Mouse (Mus musculus) forebrain, embryonic 15.5 days (tissue): ENCODE measurements at regions not wholly inside any gene's neighbourhood (a gene's known extent, or its start where the extent isn't known, plus 50 kb on each side); places are given as distances from the start of the nearest gene placed in this dataset.
A peak's percentile ranks its signal among the peaks of the same experiment; 100 is the strongest.

Experiments
- ATAC-seq: fragments of 200-750 bp; cut with Nextera tagmentation; replicated peaks from 2 replicates; pipeline ENCODE4 v1.8.0; 2017; ENCODE audit warnings: mild to moderate bottlenecking, moderate TSS enrichment, moderate library complexity
- H3K27ac ChIP-seq: fragments of 300-500 bp; sonication (generic); replicated peaks from 2 replicates; pipeline ENCODE4 v1.5.1; 2015; ENCODE audit warnings: mild to moderate bottlenecking, inconsistent platforms
- H3K27me3 ChIP-seq: fragments of 300-500 bp; sonication (generic); 2 replicates; pipeline ENCODE4 v1.6.1; 2015; ENCODE audit warnings: inconsistent platforms
- H3K36me3 ChIP-seq: fragments of 300-500 bp; sonication (generic); 2 replicates; pipeline ENCODE4 v1.6.1; 2015; ENCODE audit warnings: mild to moderate bottlenecking, inconsistent platforms
- H3K4me1 ChIP-seq: fragments of 300-500 bp; sonication (generic); 2 replicates; pipeline ENCODE4 v1.6.1; 2015; ENCODE audit warnings: inconsistent platforms
- H3K4me2 ChIP-seq: fragments of 300-500 bp; sonication (generic); replicated peaks from 2 replicates; pipeline ENCODE4 v1.6.1; 2015; ENCODE audit warnings: mild to moderate bottlenecking, inconsistent platforms
- H3K4me3 ChIP-seq: fragments of 300-500 bp; sonication (generic); 2 replicates; pipeline ENCODE4 v1.5.1; 2015; ENCODE audit warnings: mild to moderate bottlenecking, inconsistent platforms
- H3K9ac ChIP-seq: fragments of 300-500 bp; sonication (generic); replicated peaks from 2 replicates; pipeline ENCODE4 v1.6.1; 2015; ENCODE audit warnings: mild to moderate bottlenecking, inconsistent platforms
- H3K9me3 ChIP-seq: fragments of 300-500 bp; sonication (generic); 2 replicates; pipeline ENCODE4 v1.6.1; 2016; ENCODE audit warnings: inconsistent platforms
- WGBS: fragments of 180-500 bp; shearing (Covaris S2); methylation state at CpG from one replicate; pipeline ENCODE4 v1.1.7; 2015; ENCODE audit warnings: mixed read lengths; 5-methylcytosine and 5-hydroxymethylcytosine counted together

DNA sequence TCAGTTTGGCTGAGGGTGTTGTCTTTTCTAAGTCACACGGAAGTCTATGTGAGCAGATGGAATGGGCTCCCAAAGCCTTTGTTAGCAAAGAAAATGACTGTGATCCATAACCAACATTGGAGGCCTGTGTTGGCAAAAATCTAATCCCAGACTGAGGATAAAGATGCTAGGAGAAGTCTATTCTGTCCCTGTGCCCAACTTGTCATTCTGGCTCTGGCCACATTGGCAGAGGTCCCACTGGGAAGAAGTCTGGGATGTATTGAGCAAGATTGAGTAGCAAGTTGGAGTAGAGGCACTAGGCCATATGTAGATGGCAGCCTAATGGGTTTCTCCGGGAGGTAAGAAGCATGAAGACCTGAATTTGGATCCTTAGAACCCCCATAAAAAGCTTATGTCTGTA is 54.1 kb downstream of the Nog start:
- Histone ChIP-seq H3K27ac (no peak overlapping the region), H3K9ac (no peak overlapping the region), H3K4me3 (no peak overlapping the region), H3K27me3 (no peaks in the 10 kb centered on the region), H3K4me1 (no peaks in the 10 kb centered on the region), H3K4me2 (no peak overlapping the region), H3K9me3 (no peaks in the 10 kb centered on the region), H3K36me3 (no peaks in the 10 kb centered on the region)
- no peak for ATAC-seq
- WGBS: 82% methylated on average over 2 of the region's 2 CpGs

DNA sequence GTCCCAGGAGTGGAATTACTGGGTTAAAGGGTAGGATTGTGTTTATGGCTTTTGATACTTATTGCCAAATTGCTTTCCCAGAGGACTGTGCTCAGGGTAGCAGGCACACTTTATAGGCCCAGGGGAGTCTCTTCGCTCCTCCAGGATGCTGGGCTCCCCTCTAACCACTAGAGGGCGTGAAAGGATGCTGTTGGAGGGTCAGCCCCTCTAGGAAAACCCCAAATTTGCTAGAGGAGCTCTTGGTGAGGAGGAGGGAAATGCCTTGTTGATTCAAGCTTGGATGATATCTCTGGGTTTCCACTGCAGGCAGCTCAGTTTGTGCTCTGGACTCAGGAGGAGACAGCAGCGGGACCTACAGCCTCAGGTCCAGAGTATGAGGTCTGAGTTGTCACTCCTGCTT is 58.8 kb downstream of the Nog start:
- ATAC-seq: no peak
- no peaks in the 10 kb centered on the region for H3K36me3 ChIP-seq
- H3K27me3 ChIP-seq: no peaks in the 10 kb centered on the region
- no peak overlapping the region for H3K4me2 ChIP-seq
- H3K4me3 ChIP-seq: no peak overlapping the region
- 11% methylated on average over 3 of the region's 3 CpGs for WGBS
- no peak overlapping the region for H3K27ac ChIP-seq
- no peaks in the 10 kb centered on the region for H3K4me1 ChIP-seq
- H3K9me3 ChIP-seq: no peaks in the 10 kb centered on the region
- H3K9ac ChIP-seq: no peak overlapping the region

DNA sequence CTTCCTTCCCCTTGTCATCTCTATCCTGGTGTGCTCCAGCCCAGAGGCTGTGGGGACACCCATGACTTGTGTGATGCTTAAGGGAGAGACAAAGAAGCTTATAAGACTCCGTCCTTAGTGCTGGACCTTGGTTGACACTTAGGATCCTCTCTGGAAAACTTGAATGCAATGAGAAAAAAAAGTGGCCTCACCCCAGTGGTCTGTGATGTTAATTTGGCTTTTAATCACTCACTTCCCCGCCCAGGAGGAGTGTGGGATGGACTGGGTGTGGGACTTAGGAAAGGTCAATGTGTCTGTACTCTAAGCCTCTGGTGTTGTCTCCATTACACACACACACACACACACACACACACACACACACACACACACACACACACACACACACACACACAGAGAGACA is 60.0 kb downstream of the Nog start:
- WGBS: 54% methylated on average over 2 of the region's 2 CpGs

DNA sequence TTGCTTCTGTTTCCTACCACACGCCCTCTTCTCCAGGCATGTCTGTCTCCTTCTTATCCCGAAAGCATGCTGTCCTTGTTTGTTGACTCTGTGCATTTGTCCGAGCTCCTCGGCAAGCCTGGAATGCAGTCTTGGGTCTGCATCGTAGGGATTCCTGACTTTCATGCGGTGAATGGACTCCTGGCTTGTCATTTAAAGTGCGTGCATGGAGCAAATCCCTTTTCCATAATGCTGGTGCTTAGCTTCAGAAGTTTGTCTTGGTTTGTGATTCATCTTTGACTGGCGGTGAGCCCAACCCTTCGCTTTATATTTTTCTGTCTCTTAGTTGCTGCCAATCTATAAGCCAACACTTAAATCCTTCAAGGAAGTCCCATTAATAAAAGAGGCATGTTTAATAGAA is 62.2 kb downstream of the Nog start:
- Histone ChIP-seq H3K27ac (no peak overlapping the region), H3K4me3 (no peak overlapping the region), H3K9me3 (no peaks in the 10 kb centered on the region), H3K4me2 (no peak overlapping the region), H3K36me3 (no peaks in the 10 kb centered on the region), H3K9ac (no peak overlapping the region), H3K4me1 (no peaks in the 10 kb centered on the region), H3K27me3 (no peaks in the 10 kb centered on the region)
- WGBS: 64% methylated on average over 9 of the region's 9 CpGs
- no peak for ATAC-seq

More for the DNA sequence above, 60.0 kb downstream of the Nog start:
- Histone ChIP-seq H3K9ac (no peak overlapping the region), H3K36me3 (no peaks in the 10 kb centered on the region), H3K27me3 (no peaks in the 10 kb centered on the region), H3K9me3 (no peaks in the 10 kb centered on the region), H3K27ac (no peak overlapping the region), H3K4me1 (no peaks in the 10 kb centered on the region), H3K4me3 (no peak overlapping the region), H3K4me2 (no peak overlapping the region)
- ATAC-seq: no peak

DNA sequence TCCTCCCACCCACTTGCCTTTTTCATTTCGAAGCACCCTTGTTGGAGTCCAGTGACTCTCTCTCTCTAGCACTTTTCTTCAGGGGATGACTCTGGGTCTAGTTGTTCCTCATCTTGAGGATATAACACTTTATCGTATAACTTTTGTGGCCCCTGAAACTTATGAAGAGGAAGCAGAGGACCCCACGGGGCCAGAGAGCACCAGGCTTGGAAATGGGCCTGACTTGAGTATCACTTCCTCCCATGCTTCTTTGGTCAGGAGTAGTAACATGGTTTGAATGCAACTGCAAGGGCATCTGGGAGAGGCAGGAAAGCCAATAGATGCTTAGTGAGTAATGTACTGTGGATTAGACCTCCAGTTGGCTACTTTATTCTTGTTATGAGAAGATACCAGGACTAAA is 65.2 kb downstream of the Nog start:
- peaks cover 7% of the 10 kb centered on the region; the same call in 1 of the 2 replicates for H3K4me1 ChIP-seq
- no peaks in the 10 kb centered on the region for H3K36me3 ChIP-seq
- no peaks in the 10 kb centered on the region for H3K9me3 ChIP-seq
- H3K27ac ChIP-seq: no peak overlapping the region
- no peak overlapping the region for H3K4me3 ChIP-seq
- H3K27me3 ChIP-seq: no peaks in the 10 kb centered on the region
- no peak for ATAC-seq
- no peak overlapping the region for H3K4me2 ChIP-seq
- no peak overlapping the region for H3K9ac ChIP-seq
- WGBS: 91% methylated on average over 3 of the region's 3 CpGs

DNA sequence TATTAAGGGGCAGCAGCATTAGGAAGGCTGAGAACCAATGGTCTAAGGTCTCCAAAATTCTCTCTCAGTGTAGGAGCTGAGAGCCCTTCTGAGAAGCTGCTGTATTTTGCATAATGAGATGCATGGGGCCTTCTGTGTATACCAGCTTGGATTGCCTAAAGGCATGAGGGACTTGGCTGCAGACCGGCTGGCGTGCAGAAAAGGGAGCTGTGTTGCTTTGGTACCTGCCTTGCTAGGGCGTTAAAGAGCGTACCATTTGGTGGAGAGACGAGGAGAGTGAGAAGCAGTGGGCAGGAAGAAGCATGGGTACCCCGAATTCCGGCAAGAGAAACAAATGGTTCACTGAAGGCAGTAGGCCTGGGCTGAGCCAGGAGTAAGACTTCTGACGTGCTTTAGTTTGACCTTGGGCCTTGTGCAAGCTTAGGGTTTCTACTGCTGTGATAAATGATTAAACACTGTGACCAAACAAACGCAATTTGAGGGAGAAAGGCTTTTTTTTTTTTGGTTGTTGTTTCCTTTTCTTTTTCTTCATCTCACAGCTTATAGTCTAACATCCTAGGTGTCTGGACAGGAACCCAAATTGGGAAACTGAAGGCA is 69.2 kb downstream of the Nog start:
- 41% methylated on average over 9 of the region's 9 CpGs for WGBS
- H3K36me3 ChIP-seq: no peaks in the 10 kb centered on the region
- ATAC-seq: peak; percentile 92

DNA sequence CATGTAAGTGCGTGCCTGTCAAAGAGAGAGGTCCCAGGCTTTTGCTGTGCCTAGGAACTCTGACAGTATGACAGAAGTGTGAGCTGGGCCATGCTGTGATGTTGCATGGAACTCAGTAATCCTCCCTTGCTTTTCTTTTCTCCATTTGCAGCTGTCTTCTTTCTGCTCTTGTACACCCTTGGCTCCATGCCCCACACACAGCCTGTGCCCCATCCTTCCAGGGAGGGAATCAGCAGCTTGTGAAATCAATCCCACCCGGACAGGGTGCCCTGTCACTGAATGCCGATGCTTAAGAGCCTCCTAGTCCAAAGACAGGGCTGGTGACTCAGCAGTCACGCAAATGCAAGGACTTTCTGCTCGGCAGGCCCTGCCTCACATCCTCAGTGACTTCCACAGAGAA is 72.4 kb downstream of the Nog start:
- H3K4me3 ChIP-seq: no peak overlapping the region
- H3K9me3 ChIP-seq: no peaks in the 10 kb centered on the region
- no peaks in the 10 kb centered on the region for H3K36me3 ChIP-seq
- no peak overlapping the region for H3K4me2 ChIP-seq
- no peaks in the 10 kb centered on the region for H3K27me3 ChIP-seq
- no peak overlapping the region for H3K27ac ChIP-seq
- peaks cover 8% of the 10 kb centered on the region; the same call in 1 of the 2 replicates for H3K4me1 ChIP-seq
- H3K9ac ChIP-seq: no peak overlapping the region
- ATAC-seq: no peak
- 54% methylated on average over 5 of the region's 5 CpGs for WGBS

More for the DNA sequence above, 69.2 kb downstream of the Nog start:
- Histone ChIP-seq H3K9me3 (no peaks in the 10 kb centered on the region), H3K4me3 (no peak overlapping the region), H3K27ac (no peak overlapping the region), H3K27me3 (no peaks in the 10 kb centered on the region), H3K9ac (no peak overlapping the region), H3K4me1 (peaks cover 8% of the 10 kb centered on the region; the same call in 1 of the 2 replicates), H3K4me2 (no peak overlapping the region)

DNA sequence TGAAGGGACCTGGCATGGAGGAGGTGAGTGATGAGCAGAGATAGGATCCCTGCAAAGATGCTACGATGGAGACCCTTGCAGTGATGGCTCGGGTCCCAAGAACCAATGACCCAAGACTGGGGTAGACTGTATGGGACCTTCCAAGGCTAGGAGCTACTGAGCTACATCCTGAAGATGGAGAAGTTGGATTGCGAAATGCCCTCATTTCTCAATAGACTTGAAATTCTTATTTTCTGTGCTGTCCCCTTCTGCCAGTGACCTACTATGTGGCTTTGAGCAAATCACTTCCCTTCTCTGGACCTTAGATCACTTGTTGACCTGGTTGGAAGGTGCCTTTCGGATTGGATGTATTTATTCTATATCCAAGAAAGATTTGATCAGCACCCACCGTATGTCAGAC is 88.9 kb downstream of the Nog start:
- Histone ChIP-seq H3K27ac (no peak overlapping the region), H3K9ac (no peak overlapping the region), H3K9me3 (no peaks in the 10 kb centered on the region), H3K36me3 (no peaks in the 10 kb centered on the region), H3K4me1 (peaks cover 6% of the 10 kb centered on the region; the same call in 1 of the 2 replicates), H3K27me3 (no peaks in the 10 kb centered on the region), H3K4me2 (no peak overlapping the region), H3K4me3 (no peak overlapping the region)
- ATAC-seq: no peak
- 88% methylated on average over 5 of the region's 5 CpGs for WGBS

DNA sequence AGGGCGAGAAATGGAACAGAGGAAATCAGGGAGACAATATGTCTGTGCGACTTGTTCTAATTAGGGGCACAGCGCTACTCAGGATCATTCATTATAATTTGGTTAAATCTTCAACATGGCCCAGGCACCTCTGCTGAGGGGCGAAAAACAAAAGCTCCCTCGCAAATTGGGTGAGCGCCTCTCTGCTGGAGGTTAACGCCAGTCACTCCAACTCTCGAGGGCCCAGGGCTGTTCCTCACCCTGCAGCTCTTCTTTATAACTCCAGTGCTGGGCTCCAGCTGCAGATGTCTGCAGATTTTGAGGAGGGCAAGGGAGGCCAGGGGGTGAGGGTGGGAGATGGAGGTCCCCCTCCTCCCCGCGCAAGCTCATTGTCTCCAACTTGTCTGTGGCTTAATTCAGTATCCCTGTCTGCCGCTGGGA is 92.6 kb downstream of the Nog start:
- no peaks in the 10 kb centered on the region for H3K36me3 ChIP-seq
- H3K4me2 ChIP-seq: peak overlapping the region; percentile 35
- H3K9ac ChIP-seq: 0 out of 2 replicates have a peak overlapping the region, but pooled peaks have one; percentile 9
- no peak overlapping the region for H3K27ac ChIP-seq
- ATAC-seq: peak; percentile 46
- H3K4me3 ChIP-seq: no peak overlapping the region
- H3K4me1 ChIP-seq: peaks cover 6% of the 10 kb centered on the region; the same call in 1 of the 2 replicates
- no peaks in the 10 kb centered on the region for H3K9me3 ChIP-seq
- no peaks in the 10 kb centered on the region for H3K27me3 ChIP-seq
- 6% methylated on average over 11 of the region's 11 CpGs for WGBS

DNA sequence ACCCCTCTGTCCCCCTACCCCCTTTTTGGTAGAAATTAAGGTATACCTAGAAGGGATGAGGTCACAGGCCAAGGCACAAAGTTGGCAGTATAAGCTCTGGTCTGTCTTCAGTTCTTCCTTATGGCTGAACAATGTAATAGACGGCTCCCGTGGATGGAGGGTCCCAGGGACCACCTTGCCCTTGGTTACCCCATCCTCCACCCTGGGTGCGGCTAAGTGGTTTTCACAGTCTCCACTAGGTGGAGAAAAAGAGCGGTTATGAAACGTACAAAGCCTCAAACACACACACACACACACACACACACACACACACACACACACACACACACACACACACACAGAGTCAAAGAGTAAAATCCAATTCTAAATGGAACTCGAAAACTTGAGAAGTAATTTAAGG is 93.1 kb downstream of the Nog start:
- Histone ChIP-seq H3K27ac (no peak overlapping the region), H3K9ac (no peak overlapping the region), H3K4me2 (no peak overlapping the region), H3K4me1 (peaks cover 6% of the 10 kb centered on the region; the same call in 1 of the 2 replicates), H3K4me3 (no peak overlapping the region), H3K9me3 (no peaks in the 10 kb centered on the region), H3K36me3 (no peaks in the 10 kb centered on the region), H3K27me3 (no peaks in the 10 kb centered on the region)
- WGBS: 27% methylated on average over 6 of the region's 6 CpGs
- ATAC-seq: 0 out of 2 replicates have a peak, but pooled peaks have one; percentile 51

DNA sequence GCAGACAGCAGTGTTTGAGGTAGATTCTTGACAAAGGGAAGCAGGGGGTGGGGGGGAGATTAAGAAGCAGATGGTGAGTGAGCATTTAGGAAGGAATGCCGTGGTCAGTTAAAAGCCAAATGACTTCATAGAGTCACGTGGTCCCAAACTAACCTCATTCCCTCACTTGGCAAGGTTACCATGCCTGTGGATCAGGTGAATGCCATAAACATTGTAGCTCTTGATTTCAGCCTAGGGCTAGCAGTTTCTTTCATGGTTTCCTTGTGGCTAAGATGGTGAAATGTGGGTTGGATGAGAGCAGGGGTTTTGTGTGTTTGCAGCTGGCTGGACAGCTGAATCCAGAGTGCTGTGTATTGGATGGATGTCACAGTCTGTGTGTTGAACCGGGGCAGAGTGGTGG is 95.3 kb downstream of the Nog start:
- Histone ChIP-seq H3K4me2 (no peak overlapping the region), H3K4me3 (no peak overlapping the region), H3K9ac (no peak overlapping the region), H3K36me3 (no peaks in the 10 kb centered on the region), H3K27ac (no peak overlapping the region), H3K4me1 (peaks cover 6% of the 10 kb centered on the region; the same call in 1 of the 2 replicates), H3K9me3 (no peaks in the 10 kb centered on the region), H3K27me3 (no peaks in the 10 kb centered on the region)
- ATAC-seq: no peak
- WGBS: 29% methylated on average over 3 of the region's 3 CpGs

DNA sequence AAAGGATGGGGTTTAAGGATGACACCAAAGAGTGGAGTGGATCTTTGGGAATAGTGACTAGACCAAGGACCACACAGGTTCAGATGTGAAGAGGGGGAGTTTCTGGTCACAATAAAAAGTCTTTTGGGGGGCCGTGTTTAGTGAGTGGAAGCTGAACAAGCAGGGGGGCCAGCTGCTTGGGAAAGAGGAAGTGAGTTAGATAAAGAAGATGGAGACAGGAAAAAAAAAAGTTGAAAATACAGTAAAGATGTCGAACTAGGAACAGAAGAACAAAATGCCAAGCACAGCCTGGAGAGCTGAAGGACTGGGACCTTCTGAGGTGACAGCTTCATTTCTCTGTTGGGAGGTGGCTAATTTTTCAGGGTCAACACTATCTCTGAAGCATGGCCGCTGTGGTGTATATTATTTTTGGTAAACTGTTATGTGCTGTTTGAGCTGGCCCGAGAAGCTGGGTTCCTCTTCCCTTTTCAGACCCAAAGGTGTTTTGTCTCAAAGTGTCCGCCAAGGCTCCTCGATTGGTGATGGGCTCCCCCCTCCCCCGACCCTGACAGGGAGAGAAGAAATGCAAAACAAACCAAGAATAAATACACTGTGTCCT is 97.1 kb downstream of the Nog start:
- 76% methylated on average over 7 of the region's 7 CpGs for whole genome bisulfite sequencing
- no peaks in the 10 kb centered on the region for H3K27me3 ChIP-seq
- H3K4me3 ChIP-seq: no peak overlapping the region
- peaks cover 6% of the 10 kb centered on the region; the same call in 1 of the 2 replicates for H3K4me1 ChIP-seq
- ATAC-seq: no peak
- no peak overlapping the region for H3K9ac ChIP-seq
- no peak overlapping the region for H3K4me2 ChIP-seq
- no peaks in the 10 kb centered on the region for H3K36me3 ChIP-seq
- no peak overlapping the region for H3K27ac ChIP-seq
- H3K9me3 ChIP-seq: no peaks in the 10 kb centered on the region

DNA sequence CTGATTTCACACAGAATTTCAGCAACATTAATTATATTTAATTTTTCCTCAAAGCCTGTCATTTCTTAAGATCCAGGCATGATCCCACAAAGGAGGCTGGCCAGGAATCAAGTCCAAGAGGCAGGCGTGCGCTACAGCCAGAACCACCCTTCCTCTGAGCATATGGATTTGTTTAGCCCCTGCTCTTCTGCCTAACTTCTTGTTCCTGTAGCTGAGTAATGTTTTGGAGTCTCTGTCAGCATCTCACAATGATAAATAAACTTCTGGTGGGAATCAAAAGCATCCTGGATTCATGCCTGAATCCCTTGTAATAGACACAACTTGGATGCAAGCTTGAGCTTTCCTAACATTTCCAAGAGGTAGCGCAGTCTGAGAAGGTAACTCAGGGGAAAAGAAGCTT is 101.7 kb downstream of the Nog start:
- Histone ChIP-seq H3K27ac (no peak overlapping the region), H3K27me3 (no peaks in the 10 kb centered on the region), H3K9ac (no peak overlapping the region), H3K4me3 (no peak overlapping the region), H3K4me1 (no peaks in the 10 kb centered on the region), H3K4me2 (no peak overlapping the region), H3K36me3 (no peaks in the 10 kb centered on the region), H3K9me3 (no peaks in the 10 kb centered on the region)
- WGBS: 80% methylated on average over 3 of the region's 3 CpGs
- no peak for ATAC-seq
